ENCODE assay signal across 20 mouse cellular contexts in the genomic region with DNA sequence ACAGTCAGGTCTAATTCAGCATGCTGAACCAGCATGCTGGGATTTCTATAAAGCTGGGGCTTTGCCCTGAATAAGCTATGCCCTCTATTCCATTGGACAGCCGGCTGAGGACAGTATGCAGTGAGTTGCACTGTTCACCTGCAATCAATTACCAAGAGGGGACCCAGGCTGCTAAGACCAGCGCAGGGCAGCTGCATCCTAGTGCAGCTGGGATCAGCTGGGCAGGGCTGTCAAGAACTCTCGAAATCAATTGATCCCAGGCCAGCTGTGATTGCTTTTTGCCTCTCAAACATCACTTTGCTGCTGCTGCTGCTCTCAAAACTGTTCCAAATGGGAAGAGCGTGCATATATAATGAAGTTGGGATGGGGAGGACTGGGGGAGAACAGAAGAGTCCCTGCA.
A peak's percentile ranks its signal among the peaks of the same experiment; 100 is the strongest.
DNase-seq lines count a peak whose midpoint lies in the region; ATAC-seq and TF ChIP-seq lines count a peak whose summit lies in the region.
"Had no signal": no experiment of that assay in that cellular context is flagged by ENCODE, and none has a peak within 500 bp of the region (broad histone marks: within the 10 kb centered on the region; RNA-seq: fewer than 3 reads in every experiment).

No protein-coding gene starts in this region.

- no peak for DNase-seq in midbrain, postnatal 0 days (ENCODE audit: low spot score)
- DNase-seq in midbrain, embryonic 14.5 days: peak; percentile 23
- DNase-seq in gastrocnemius, postnatal 25 days: no peak
- no peak for DNase-seq in kidney, postnatal 36 days
- DNase-seq: adrenal gland, postnatal 14 days; cerebellum, adult 9-11 months; gastrocnemius, postnatal 36 days; kidney, postnatal 10 days; lung, postnatal 10 days; right cerebral cortex, postnatal 14 days; thymus, postnatal 14 days had no signal

- WGBS in midbrain, embryonic 12.5 days: 44% methylated on average over 4 of the region's 4 CpGs
- 46% methylated on average over 4 of the region's 4 CpGs for WGBS in midbrain, postnatal 0 days
- WGBS in embryonic facial prominence, embryonic 12.5 days: 22% methylated on average over 4 of the region's 4 CpGs
- 45% methylated on average over 4 of the region's 4 CpGs for WGBS in hindbrain, embryonic 12.5 days
- WGBS in midbrain, embryonic 14.5 days: 52% methylated on average over 4 of the region's 4 CpGs

- no peak overlapping the region for H3K4me2 ChIP-seq in midbrain, embryonic 12.5 days (replicated peaks)
- no peak overlapping the region for H3K4me2 ChIP-seq in midbrain, postnatal 0 days (ENCODE audit: low read depth, low read length, poor library complexity, severe bottlenecking)
- peak overlapping the region; percentile 11; the same call in 1 of the 2 replicates for H3K4me2 ChIP-seq in embryonic facial prominence, embryonic 12.5 days (replicated peaks)
- H3K4me2 ChIP-seq in hindbrain, embryonic 12.5 days (replicated peaks): no peak overlapping the region
- H3K4me2 ChIP-seq in midbrain, embryonic 14.5 days (ENCODE audit: low read length): no peak overlapping the region
- H3K4me2 ChIP-seq: heart, embryonic 11.5 days had no signal

- H3K4me1 ChIP-seq in midbrain, embryonic 12.5 days: no peaks in the 10 kb centered on the region
- no peaks in the 10 kb centered on the region for H3K4me1 ChIP-seq in midbrain, postnatal 0 days (ENCODE audit: insufficient read depth, low read length)
- peaks cover 5% of the 10 kb centered on the region for H3K4me1 ChIP-seq in embryonic facial prominence, embryonic 12.5 days
- H3K4me1 ChIP-seq in hindbrain, embryonic 12.5 days: 0 out of 2 replicates have a peak, but pooled peaks cover 3% of the 10 kb centered on the region
- H3K4me1 ChIP-seq in midbrain, embryonic 14.5 days (ENCODE audit: control insufficient read depth, insufficient read depth, low read length): no peaks in the 10 kb centered on the region

- no peaks in the 10 kb centered on the region for H3K36me3 ChIP-seq in midbrain, embryonic 12.5 days
- no peaks in the 10 kb centered on the region for H3K36me3 ChIP-seq in midbrain, postnatal 0 days (ENCODE audit: insufficient read depth, low read length)
- no peaks in the 10 kb centered on the region for H3K36me3 ChIP-seq in embryonic facial prominence, embryonic 12.5 days
- H3K36me3 ChIP-seq in hindbrain, embryonic 12.5 days: no peaks in the 10 kb centered on the region
- H3K36me3 ChIP-seq in midbrain, embryonic 14.5 days (ENCODE audit: control insufficient read depth, insufficient read depth, low read length): no peaks in the 10 kb centered on the region
- H3K36me3 ChIP-seq: G1E had no signal

- H3K9me3 ChIP-seq in midbrain, embryonic 12.5 days: no peaks in the 10 kb centered on the region
- H3K9me3 ChIP-seq in midbrain, postnatal 0 days (ENCODE audit: low read length): no peaks in the 10 kb centered on the region
- H3K9me3 ChIP-seq in embryonic facial prominence, embryonic 12.5 days: no peaks in the 10 kb centered on the region
- no peaks in the 10 kb centered on the region for H3K9me3 ChIP-seq in hindbrain, embryonic 12.5 days (replicated peaks)
- H3K9me3 ChIP-seq in midbrain, embryonic 14.5 days (ENCODE audit: control insufficient read depth, low read length): no peaks in the 10 kb centered on the region

- no peak for TF ChIP-seq CTCF in midbrain, postnatal 0 days (IDR thresholded peaks at IDR 0.05)

- no peaks in the 10 kb centered on the region for H3K27me3 ChIP-seq in midbrain, embryonic 12.5 days
- no peaks in the 10 kb centered on the region for H3K27me3 ChIP-seq in midbrain, postnatal 0 days (ENCODE audit: insufficient read depth, low read length)
- no peaks in the 10 kb centered on the region for H3K27me3 ChIP-seq in embryonic facial prominence, embryonic 12.5 days
- no peaks in the 10 kb centered on the region for H3K27me3 ChIP-seq in hindbrain, embryonic 12.5 days
- H3K27me3 ChIP-seq in midbrain, embryonic 14.5 days (ENCODE audit: control insufficient read depth, insufficient read depth, low read length): no peaks in the 10 kb centered on the region

- H3K27ac ChIP-seq in midbrain, embryonic 12.5 days (replicated peaks): no peak overlapping the region
- H3K27ac ChIP-seq in midbrain, postnatal 0 days (ENCODE audit: low read depth, low read length): no peak overlapping the region
- no peak overlapping the region for H3K27ac ChIP-seq in embryonic facial prominence, embryonic 12.5 days
- H3K27ac ChIP-seq in hindbrain, embryonic 12.5 days: no peak overlapping the region
- H3K27ac ChIP-seq in midbrain, embryonic 14.5 days (replicated peaks; ENCODE audit: low read depth, low read length): no peak overlapping the region
- H3K27ac ChIP-seq: liver, embryonic 14.5 days; stomach, postnatal 0 days had no signal

- no peak overlapping the region for H3K4me3 ChIP-seq in midbrain, embryonic 12.5 days
- no peak overlapping the region for H3K4me3 ChIP-seq in midbrain, postnatal 0 days (ENCODE audit: low read depth, low read length)
- no peak overlapping the region for H3K4me3 ChIP-seq in embryonic facial prominence, embryonic 12.5 days
- no peak overlapping the region for H3K4me3 ChIP-seq in hindbrain, embryonic 12.5 days
- H3K4me3 ChIP-seq in midbrain, embryonic 14.5 days (replicated peaks; ENCODE audit: low read depth, low read length): no peak overlapping the region

- no peak overlapping the region for H3K9ac ChIP-seq in midbrain, embryonic 12.5 days (replicated peaks)
- no peak overlapping the region for H3K9ac ChIP-seq in midbrain, postnatal 0 days (replicated peaks; ENCODE audit: low read length, poor library complexity, severe bottlenecking)
- H3K9ac ChIP-seq in embryonic facial prominence, embryonic 12.5 days: no peak overlapping the region
- H3K9ac ChIP-seq in hindbrain, embryonic 12.5 days: no peak overlapping the region
- H3K9ac ChIP-seq in midbrain, embryonic 14.5 days (replicated peaks; ENCODE audit: low read length): no peak overlapping the region
- H3K9ac ChIP-seq: liver, embryonic 14.5 days had no signal

- peak; percentile 78 for ATAC-seq in midbrain, embryonic 12.5 days (ENCODE audit: low FRiP score, low read depth)
- ATAC-seq in midbrain, postnatal 0 days (ENCODE audit: low FRiP score): no peak
- ATAC-seq in embryonic facial prominence, embryonic 12.5 days (ENCODE audit: insufficient number of reproducible peaks, insufficient read depth, low FRiP score, low TSS enrichment): 0 out of 2 replicates have a peak, but pooled peaks have one; percentile 72
- peak; percentile 56; the same call in 1 of the 2 replicates for ATAC-seq in hindbrain, embryonic 12.5 days (ENCODE audit: low FRiP score)
- ATAC-seq in midbrain, embryonic 14.5 days (ENCODE audit: low FRiP score, low TSS enrichment): peak; percentile 56; the same call in 1 of the 2 replicates
- no peak for ATAC-seq in monocyte, adult 5-6 weeks (replicated peaks; ENCODE audit: insufficient number of reproducible peaks, low FRiP score, low TSS enrichment, poor library complexity, severe bottlenecking)
- ATAC-seq: intestine, postnatal 0 days had no signal

Comparison
In these comparisons a context has a peak if more than half of its experiments do, and no peak if none do; other contexts are left out.
1. ATAC-seq: peak in midbrain, embryonic 12.5 days (single experiment), embryonic facial prominence, embryonic 12.5 days (single experiment), hindbrain, embryonic 12.5 days (single experiment) and midbrain, embryonic 14.5 days (single experiment); none in midbrain, postnatal 0 days (single experiment) and monocyte, adult 5-6 weeks (single experiment).